1 mouse cellular context compared by ENCODE assay signal in the genomic region with DNA sequence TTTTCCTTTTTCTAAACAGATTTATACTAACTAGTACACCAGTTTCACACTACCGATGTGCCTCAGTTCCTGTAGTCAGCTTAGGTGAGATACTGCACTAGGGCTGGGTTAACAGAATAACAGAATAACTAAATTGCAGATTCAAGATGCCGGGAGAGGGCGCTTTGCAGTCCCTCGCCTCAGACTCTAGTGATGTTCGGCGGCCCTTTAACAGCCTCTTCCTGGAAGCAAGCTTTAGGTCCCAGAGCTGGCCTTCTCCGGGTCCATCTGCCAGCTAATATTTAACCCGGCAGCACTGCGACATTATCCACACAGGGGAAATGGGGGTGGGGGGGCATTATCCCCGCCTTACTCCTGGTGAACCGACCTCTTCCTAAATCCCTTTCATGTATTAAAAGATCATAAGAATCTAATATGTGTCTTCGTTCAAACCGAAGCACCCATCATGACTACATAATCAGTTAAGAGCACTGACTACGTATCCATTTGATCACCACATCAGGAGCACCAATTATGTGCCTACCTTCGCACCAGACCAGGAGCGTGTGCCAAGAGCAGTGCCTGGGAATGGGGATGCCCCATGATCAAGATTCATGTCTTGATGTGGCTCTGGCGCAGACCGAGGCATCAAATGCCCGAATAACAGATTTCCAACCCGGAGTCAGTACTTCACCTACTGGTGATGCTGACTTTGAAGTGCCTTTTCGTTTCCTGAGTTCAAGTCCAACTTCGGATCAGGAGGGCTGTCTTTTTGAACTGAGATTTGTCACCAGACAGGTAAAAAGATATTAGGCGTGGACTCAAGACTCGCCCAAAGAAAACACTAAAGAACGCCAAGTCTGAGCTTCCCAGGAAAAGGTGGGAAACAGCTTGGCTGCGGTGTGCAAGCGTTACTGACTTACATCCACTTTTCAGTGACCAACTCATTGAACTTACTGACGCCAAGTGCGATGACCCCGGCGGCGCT.
A peak's percentile ranks its signal among the peaks of the same experiment; 100 is the strongest.
TF ChIP-seq lines count a peak whose summit lies in the region.

No protein-coding gene starts in this region.

TF ChIP-seq in CH12.LX, 34 proteins besides CTCF, POLR2A, EP300 and RAD21:
- TF ChIP-seq UBTF (IDR thresholded peaks at IDR 0.05; ENCODE audit: low read depth, low read length): no peak
- no peak for TF ChIP-seq TBP (conservative IDR thresholded peaks at IDR 0.05; ENCODE audit: low read depth, low read length)
- no peak for TF ChIP-seq BHLHE40 (IDR thresholded peaks at IDR 0.05; ENCODE audit: low read depth, low read length)
- no peak for TF ChIP-seq PAX5 (IDR thresholded peaks at IDR 0.05; ENCODE audit: low read length)
- TF ChIP-seq ELF1 (IDR thresholded peaks at IDR 0.05; ENCODE audit: low read depth, low read length): 0 out of 2 replicates have a peak, but pooled peaks have one; percentile 29
TF ChIP-seq in CH12.LX: peak in this region for 1.
